Mouse (Mus musculus): ENCODE results near the gene Tnc. TPM values are rescaled to one million over a fixed set of nuclear protein-coding genes. Genes with fewer than 3 reads are reported as not detected.

Gene Tnc
- polyA plus RNA-seq, 1 experiment from 2014 or later: 5.2 TPM

Other genes with a start within 250 kb of the Tnc start
- 0.08 TPM in 1 of 2 replicates, not detected in the other for gene Tnfsf8, start 185.7 kb downstream of the Tnc start, polyA plus RNA-seq (2015; fragmentation: Nextera tagmentation; extraction: Ambion mirVana)

All from forebrain, embryonic 13.5 days (tissue).